Mouse (Mus musculus): ENCODE data around the gene Fcrla.

DNA sequence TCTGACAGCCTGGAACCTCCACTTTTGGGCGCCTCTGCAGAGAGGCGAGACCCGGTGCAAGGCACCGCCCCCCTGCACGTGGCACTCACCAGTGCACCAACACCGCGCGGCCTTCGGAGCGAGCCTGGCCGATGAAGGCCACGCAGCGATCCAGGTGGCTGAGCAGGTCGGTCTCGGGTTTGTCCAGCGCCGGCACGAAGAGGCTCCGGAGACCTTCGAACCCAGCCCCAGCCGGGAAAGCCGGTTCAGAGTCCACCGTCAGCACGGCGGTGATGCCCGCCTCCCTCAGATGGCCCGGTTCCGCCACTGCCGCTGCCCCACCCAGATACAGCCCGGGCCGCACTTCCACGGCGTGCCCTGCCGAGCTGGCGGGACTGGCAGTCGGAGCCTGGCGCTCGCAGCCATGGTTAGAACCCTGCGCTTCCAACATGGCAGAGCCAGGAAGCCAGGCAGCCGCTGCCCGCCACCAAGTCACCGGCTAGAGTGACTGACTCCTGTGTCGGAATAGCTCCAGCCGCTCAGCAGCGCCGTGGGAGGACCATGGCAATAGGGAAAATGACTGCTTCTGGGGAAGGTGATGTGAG is 42.3 kb downstream of the Fcrla start, which contains the start of the genes Gm26620 and Dusp12:
- TF ChIP-seq CTCF (IDR thresholded peaks at IDR 0.05; ENCODE audit: low read depth, low read length) (peak; percentile 66), POLR2A (IDR thresholded peaks at IDR 0.05; ENCODE audit: insufficient read depth, low read length) (peak; percentile 39), EP300 (IDR thresholded peaks at IDR 0.05; ENCODE audit: insufficient read depth, low read depth, low read length) (peak; percentile 79)
